8 mouse cellular contexts compared by ENCODE assay signal in genomic region chr7:35264746-35265145, GRCm38 (mm10). TPM values are rescaled to one million over a fixed set of nuclear protein-coding genes. Genes with fewer than 3 reads are reported as not detected.
DNase-seq lines count a peak whose midpoint lies in the region; ATAC-seq lines count a peak whose summit lies in the region.

No protein-coding gene starts in this region.

- intact Hi-C loops in left cerebral cortex, postnatal 25 days (cut with DNase I): loop anchor here (5.0 to 10.0 kb wide), 3 partner anchors 237 to 860 kb away; no protein-coding TSS in a partner anchor

- peak; percentile 40 for DNase-seq in cerebellum, adult 11 months
- peak; percentile 52 to 58 for DNase-seq in right cerebral cortex, adult 2 months (ENCODE audit: low spot score in 2 of 2)
- no peak for DNase-seq in right cerebral cortex, postnatal 25 days
- DNase-seq in cerebellum, adult 18-20 months: peak; percentile 57 to 60
- DNase-seq in gastrocnemius, postnatal 25 days: peak; percentile 21
- DNase-seq in left cerebral cortex, postnatal 25 days (ENCODE audit: low spot score in 2 of 2): peak; percentile 43 to 58
- peak; percentile 84 for DNase-seq in retina, embryonic 14.5 days (ENCODE audit: low spot score)

- ATAC-seq in cerebellum, adult (ENCODE audit: insufficient number of reproducible peaks, low FRiP score, low TSS enrichment): no peak

RNA-seq across cellular contexts. Expression of gene Lrp3, which starts 49.4 kb away (rescaled TPM):
- 1 to 10 TPM; 7.6 to 8.2 TPM for total RNA-seq in gastrocnemius, postnatal 25 days (2021)
- 10 to 100 TPM; 79.3 to 81.5 TPM for total RNA-seq in left cerebral cortex, postnatal 25 days (2021)

RNA-seq across cellular contexts. Expression of gene Gpatch1, which starts 53.5 kb away (rescaled TPM):
- 1 to 10 TPM; 4.2 to 5.2 TPM for total RNA-seq in gastrocnemius, postnatal 25 days (2021)
- total RNA-seq in left cerebral cortex, postnatal 25 days (2021): 10 to 100 TPM; 23.3 to 26.4 TPM

Comparison
In these comparisons a context has a peak if more than half of its experiments do, and no peak if none do; other contexts are left out.
1. RNA of gene Lrp3, which starts 49.4 kb away (total RNA-seq): 79.3 to 81.5 TPM in left cerebral cortex, postnatal 25 days; 7.6 to 8.2 TPM in gastrocnemius, postnatal 25 days; every median in the first group is over 4 times any median in the second.